Mouse (Mus musculus): ENCODE results near the gene Mtss1l.
"Not testable (repeated sequence)": the region's sequence is repeated elsewhere in the genome, so short reads cannot be mapped to it uniquely, and the experiment has no call there.

Mtss1l gene

GRCm38 (mm10) chr8:110786501-110786900 lies 65.2 kb downstream of the Mtss1l start:
- DNase-seq: not testable (repeated sequence)

- DNase-seq: no peak
Observed at GRCm38 (mm10) chr8:110786934-110787333, 65.7 kb downstream of the Mtss1l start.

GRCm38 (mm10) chr8:110787411-110787954 lies 66.2 kb downstream of the Mtss1l start:
- DNase-seq: no peak

- no peak for DNase-seq
Observed at GRCm38 (mm10) chr8:110788981-110789380, 67.7 kb downstream of the Mtss1l start.

- DNase-seq: peak; percentile 41 to 50
Observed at GRCm38 (mm10) chr8:110789571-110789970, 68.3 kb downstream of the Mtss1l start.

- no peak for DNase-seq
Observed at GRCm38 (mm10) chr8:110790270-110790669, 69.0 kb downstream of the Mtss1l start.
